Mouse (Mus musculus): Measurements from ENCODE around the gene Eif4e. TPM values are rescaled to one million over a fixed set of nuclear protein-coding genes. Genes with fewer than 3 reads are reported as not detected.

Gene Eif4e
- total and polyA plus RNA-seq, 2 experiments from 2014 or later: 94.0 to 290 TPM

DNA sequence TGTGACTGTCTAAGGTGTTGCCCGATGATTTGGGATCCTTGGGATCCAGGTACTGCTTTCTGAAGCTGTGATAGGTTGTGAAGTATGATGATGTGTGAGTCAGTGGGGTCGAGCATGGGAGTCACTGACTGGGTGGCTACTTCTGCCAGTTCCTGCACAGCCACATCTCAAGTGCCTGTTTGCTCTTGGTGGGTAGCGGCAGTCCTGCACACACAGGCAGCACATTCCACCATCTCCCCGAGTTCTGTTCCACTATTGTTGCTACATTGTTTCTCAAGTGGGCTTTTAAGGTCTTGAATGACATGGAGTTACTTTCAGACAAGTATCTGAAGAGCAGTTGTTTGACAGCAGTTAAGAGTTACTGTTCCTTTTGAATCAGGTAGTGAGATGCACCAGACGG, 34.3 kb downstream of the Eif4e start:
- no peak overlapping the region for H3K4me3 ChIP-seq (ENCODE audit: low read length)
- ATAC-seq (no peak), DNase-seq (ENCODE audit: low spot score) (no peak)
- H3K4me2 ChIP-seq (ENCODE audit: low read depth, low read length): no peak overlapping the region
- no peaks in the 10 kb centered on the region for H3K27me3 ChIP-seq (ENCODE audit: insufficient read depth, low read length)
- 74% methylated on average over 5 of the region's 5 CpGs for WGBS
- no peak overlapping the region for H3K27ac ChIP-seq
- H3K9ac ChIP-seq (replicated peaks; ENCODE audit: low read length): no peak overlapping the region
- no peaks in the 10 kb centered on the region for H3K4me1 ChIP-seq (ENCODE audit: insufficient read depth, low read length)
- H3K36me3 ChIP-seq (ENCODE audit: insufficient read depth, low read length): peaks cover 7% of the 10 kb centered on the region; the same call in 1 of the 2 replicates
- no peak for TF ChIP-seq CTCF (IDR thresholded peaks at IDR 0.05; ENCODE audit: low read depth)
- no peaks in the 10 kb centered on the region for H3K9me3 ChIP-seq (ENCODE audit: low read length)

DNA sequence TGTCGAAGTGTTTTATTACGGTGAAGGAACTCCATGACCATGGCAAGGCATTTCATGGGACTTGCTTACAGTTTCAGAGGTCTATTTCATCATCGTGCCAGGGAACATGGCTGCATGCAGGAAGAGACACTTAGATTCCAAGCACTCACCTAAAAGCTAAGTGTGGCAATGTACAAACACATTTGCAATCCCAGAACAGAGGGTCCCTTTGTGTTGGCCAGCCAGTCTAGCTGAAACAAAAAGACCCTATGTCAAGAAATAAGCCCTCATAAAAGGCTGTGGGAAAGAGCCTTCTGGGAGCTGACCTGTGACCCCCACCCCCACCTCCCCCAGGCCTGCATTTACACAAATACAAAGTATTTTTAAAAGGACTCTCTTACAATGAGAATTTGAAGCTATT, 34.9 kb downstream of the Eif4e start:
- Histone ChIP-seq H3K4me1 (ENCODE audit: insufficient read depth, low read length) (no peaks in the 10 kb centered on the region), H3K4me2 (ENCODE audit: low read depth, low read length) (no peak overlapping the region), H3K36me3 (ENCODE audit: insufficient read depth, low read length) (peaks cover 7% of the 10 kb centered on the region; the same call in 1 of the 2 replicates), H3K27me3 (ENCODE audit: insufficient read depth, low read length) (no peaks in the 10 kb centered on the region), H3K4me3 (ENCODE audit: low read length) (no peak overlapping the region), H3K9me3 (ENCODE audit: low read length) (no peaks in the 10 kb centered on the region), H3K27ac (no peak overlapping the region), H3K9ac (replicated peaks; ENCODE audit: low read length) (no peak overlapping the region)
- WGBS: 59% methylated on average over 3 of the region's 3 CpGs
- no peak for TF ChIP-seq CTCF (IDR thresholded peaks at IDR 0.05; ENCODE audit: low read depth)
- ATAC-seq: no peak
- DNase-seq (ENCODE audit: low spot score): no peak

GRCm38 (mm10) chr3:138578867-138579266, 52.9 kb downstream of the Eif4e start:
- Histone ChIP-seq H3K4me2 (ENCODE audit: low read depth, low read length) (no peak overlapping the region), H3K27ac (no peak overlapping the region), H3K4me3 (ENCODE audit: low read length) (no peak overlapping the region), H3K9ac (replicated peaks; ENCODE audit: low read length) (no peak overlapping the region), H3K27me3 (ENCODE audit: insufficient read depth, low read length) (no peaks in the 10 kb centered on the region), H3K9me3 (ENCODE audit: low read length) (no peaks in the 10 kb centered on the region), H3K4me1 (ENCODE audit: insufficient read depth, low read length) (no peaks in the 10 kb centered on the region), H3K36me3 (ENCODE audit: insufficient read depth, low read length) (no peaks in the 10 kb centered on the region)
- DNase-seq (ENCODE audit: low spot score): no peak
- no peak for ATAC-seq
- 95% methylated on average over 10 of the region's 10 CpGs for WGBS
- TF ChIP-seq CTCF (IDR thresholded peaks at IDR 0.05; ENCODE audit: low read depth): no peak

DNA sequence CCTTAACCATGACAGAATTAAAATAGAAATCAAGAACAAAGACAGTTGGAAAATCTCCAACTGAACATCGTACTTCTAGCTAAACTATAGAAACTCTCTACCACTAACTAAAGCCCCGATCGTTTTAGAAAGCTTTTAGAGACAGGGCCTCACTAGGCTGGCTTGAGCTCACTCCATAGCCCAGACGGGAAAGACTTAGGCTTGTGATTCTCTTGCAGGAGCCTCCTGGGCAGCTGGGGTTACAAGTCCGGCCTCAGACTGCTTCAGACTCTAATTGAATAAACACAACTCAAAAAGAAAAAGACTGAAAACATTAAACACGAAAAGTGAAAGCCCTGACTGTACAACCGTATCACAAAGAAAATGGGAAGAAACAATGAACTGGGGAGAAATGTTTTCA, 60.2 kb downstream of the Eif4e start:
- DNase-seq (ENCODE audit: low spot score): no peak
- no peak overlapping the region for H3K4me3 ChIP-seq (ENCODE audit: low read length)
- no peaks in the 10 kb centered on the region for H3K4me1 ChIP-seq (ENCODE audit: insufficient read depth, low read length)
- no peak overlapping the region for H3K4me2 ChIP-seq (ENCODE audit: low read depth, low read length)
- no peak overlapping the region for H3K9ac ChIP-seq (replicated peaks; ENCODE audit: low read length)
- H3K36me3 ChIP-seq (ENCODE audit: insufficient read depth, low read length): no peaks in the 10 kb centered on the region
- 29% methylated on average over 7 of the region's 7 CpGs for WGBS
- no peak for TF ChIP-seq CTCF (IDR thresholded peaks at IDR 0.05; ENCODE audit: low read depth)
- ATAC-seq: no peak
- H3K27me3 ChIP-seq (ENCODE audit: insufficient read depth, low read length): no peaks in the 10 kb centered on the region
- H3K27ac ChIP-seq: no peak overlapping the region
- H3K9me3 ChIP-seq (ENCODE audit: low read length): no peaks in the 10 kb centered on the region

DNA sequence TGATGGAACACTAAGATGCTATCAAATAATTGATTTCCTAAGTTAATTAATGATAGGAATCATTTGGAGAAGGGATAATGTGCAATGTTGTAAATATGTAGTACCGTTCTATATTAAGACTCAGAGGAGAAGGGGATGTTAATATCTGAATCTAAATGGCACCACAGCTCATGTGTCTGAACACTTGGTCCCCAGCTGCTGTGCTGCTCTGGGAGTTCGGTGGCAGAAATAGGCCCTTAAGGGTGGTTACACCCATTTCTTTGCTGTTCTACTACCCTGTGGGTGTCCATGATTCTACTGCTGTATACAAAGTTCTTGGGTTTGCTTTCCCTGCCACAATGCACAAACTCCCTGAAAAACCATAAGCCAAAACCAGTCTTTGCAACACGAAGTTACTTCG, 61.2 kb downstream of the Eif4e start:
- TF ChIP-seq CTCF (IDR thresholded peaks at IDR 0.05; ENCODE audit: low read depth): no peak
- 86% methylated on average over 4 of the region's 4 CpGs for WGBS
- no peaks in the 10 kb centered on the region for H3K4me1 ChIP-seq (ENCODE audit: insufficient read depth, low read length)
- ATAC-seq: no peak
- no peaks in the 10 kb centered on the region for H3K36me3 ChIP-seq (ENCODE audit: insufficient read depth, low read length)
- H3K4me2 ChIP-seq (ENCODE audit: low read depth, low read length): no peak overlapping the region
- H3K27ac ChIP-seq: no peak overlapping the region
- no peak for DNase-seq (ENCODE audit: low spot score)
- H3K4me3 ChIP-seq (ENCODE audit: low read length): no peak overlapping the region
- H3K9ac ChIP-seq (replicated peaks; ENCODE audit: low read length): no peak overlapping the region
- H3K27me3 ChIP-seq (ENCODE audit: insufficient read depth, low read length): no peaks in the 10 kb centered on the region
- no peaks in the 10 kb centered on the region for H3K9me3 ChIP-seq (ENCODE audit: low read length)

- H3K27ac ChIP-seq: no peak overlapping the region
- no peaks in the 10 kb centered on the region for H3K36me3 ChIP-seq (ENCODE audit: insufficient read depth, low read length)
- 87% methylated on average over 9 of the region's 9 CpGs for WGBS
- no peaks in the 10 kb centered on the region for H3K4me1 ChIP-seq (ENCODE audit: insufficient read depth, low read length)
- no peak overlapping the region for H3K4me2 ChIP-seq (ENCODE audit: low read depth, low read length)
- H3K27me3 ChIP-seq (ENCODE audit: insufficient read depth, low read length): no peaks in the 10 kb centered on the region
- ATAC-seq (no peak), DNase-seq (ENCODE audit: low spot score) (no peak)
- no peak overlapping the region for H3K9ac ChIP-seq (replicated peaks; ENCODE audit: low read length)
- H3K9me3 ChIP-seq (ENCODE audit: low read length): no peaks in the 10 kb centered on the region
- no peak overlapping the region for H3K4me3 ChIP-seq (ENCODE audit: low read length)
- TF ChIP-seq CTCF (IDR thresholded peaks at IDR 0.05; ENCODE audit: low read depth): no peak
Observed at GRCm38 (mm10) chr3:138588001-138588400, 62.0 kb downstream of the Eif4e start.

- no peaks in the 10 kb centered on the region for H3K9me3 ChIP-seq (ENCODE audit: low read length)
- no peaks in the 10 kb centered on the region for H3K36me3 ChIP-seq (ENCODE audit: insufficient read depth, low read length)
- no peak overlapping the region for H3K27ac ChIP-seq
- H3K9ac ChIP-seq (replicated peaks; ENCODE audit: low read length): no peak overlapping the region
- H3K4me3 ChIP-seq (ENCODE audit: low read length): no peak overlapping the region
- H3K27me3 ChIP-seq (ENCODE audit: insufficient read depth, low read length): no peaks in the 10 kb centered on the region
- 88% methylated on average over 4 of the region's 4 CpGs for WGBS
- no peak for TF ChIP-seq CTCF (IDR thresholded peaks at IDR 0.05; ENCODE audit: low read depth)
- no peaks in the 10 kb centered on the region for H3K4me1 ChIP-seq (ENCODE audit: insufficient read depth, low read length)
- no peak overlapping the region for H3K4me2 ChIP-seq (ENCODE audit: low read depth, low read length)
- DNase-seq (ENCODE audit: low spot score) (no peak), ATAC-seq (no peak)
Observed at GRCm38 (mm10) chr3:138591002-138591401, 65.0 kb downstream of the Eif4e start.

Measured in hindbrain, postnatal 0 days (tissue).